Comparison of ENCODE assay signal across 8 mouse cellular contexts in genomic region chr11:43473635-43474224, GRCm38 (mm10). TPM values are rescaled to one million over a fixed set of nuclear protein-coding genes. Genes with fewer than 3 reads are reported as not detected.
DNase-seq lines count a peak whose midpoint lies in the region; ATAC-seq and TF ChIP-seq lines count a peak whose summit lies in the region.

No protein-coding gene starts in this region.

- peak overlapping the region; percentile 33 for H3K4me3 ChIP-seq in lung, embryonic 15.5 days
- peak overlapping the region; percentile 40 for H3K4me3 ChIP-seq in forebrain, embryonic 15.5 days
- peak overlapping the region; percentile 45 for H3K4me3 ChIP-seq in limb, embryonic 10.5 days
- peak overlapping the region; percentile 29 for H3K4me3 ChIP-seq in olfactory bulb, adult 2 months (ENCODE audit: insufficient read depth, low read depth, low read length)

- no peak for ATAC-seq in lung, embryonic 15.5 days (ENCODE audit: borderline replicate concordance, extremely low read depth, low FRiP score, low TSS enrichment)
- peak; percentile 72; the same call in 1 of the 2 replicates for ATAC-seq in forebrain, embryonic 15.5 days (replicated peaks)

- no peak for TF ChIP-seq POLR2A in olfactory bulb, adult 2 months (IDR thresholded peaks at IDR 0.05; ENCODE audit: insufficient read depth, low read depth, low read length)

- DNase-seq in lung, postnatal 4 days: no peak
- DNase-seq in limb, embryonic 10.5 days (ENCODE audit: low spot score): peak; percentile 20
- DNase-seq in spleen, postnatal 4 days (ENCODE audit: low spot score in 2 of 2): no peak
- DNase-seq in testis, postnatal 14 days (ENCODE audit: low spot score): no peak
- DNase-seq in urinary bladder, postnatal 4 days (ENCODE audit: low spot score in 2 of 2): no peak

- H3K36me3 ChIP-seq in lung, embryonic 15.5 days: no peaks in the 10 kb centered on the region
- no peaks in the 10 kb centered on the region for H3K36me3 ChIP-seq in forebrain, embryonic 15.5 days
- H3K36me3 ChIP-seq in limb, embryonic 10.5 days: no peaks in the 10 kb centered on the region

- no peaks in the 10 kb centered on the region for H3K27me3 ChIP-seq in lung, embryonic 15.5 days
- H3K27me3 ChIP-seq in forebrain, embryonic 15.5 days: no peaks in the 10 kb centered on the region
- H3K27me3 ChIP-seq in limb, embryonic 10.5 days (ENCODE audit: low read depth, poor library complexity, severe bottlenecking): peaks cover 24% of the 10 kb centered on the region; the same call in 1 of the 2 replicates

- peaks cover 17% of the 10 kb centered on the region for H3K4me1 ChIP-seq in lung, embryonic 15.5 days
- H3K4me1 ChIP-seq in forebrain, embryonic 15.5 days: peaks cover 8% of the 10 kb centered on the region
- peaks cover 7% of the 10 kb centered on the region for H3K4me1 ChIP-seq in limb, embryonic 10.5 days
- peaks cover 5% of the 10 kb centered on the region for H3K4me1 ChIP-seq in olfactory bulb, adult 2 months (ENCODE audit: control insufficient read depth, insufficient read depth, low read length)

- no peak overlapping the region for H3K9ac ChIP-seq in lung, embryonic 15.5 days
- peak overlapping the region; percentile 47; the same call in 1 of the 2 replicates for H3K9ac ChIP-seq in forebrain, embryonic 15.5 days (replicated peaks)

- H3K27ac ChIP-seq in lung, embryonic 15.5 days: no peak overlapping the region
- H3K27ac ChIP-seq in forebrain, embryonic 15.5 days (replicated peaks): no peak overlapping the region
- 0 out of 2 replicates have a peak overlapping the region, but pooled peaks have one; percentile 32 for H3K27ac ChIP-seq in limb, embryonic 10.5 days
- H3K27ac ChIP-seq in olfactory bulb, adult 2 months (ENCODE audit: insufficient read depth, low read depth, low read length): no peak overlapping the region

- H3K4me2 ChIP-seq in lung, embryonic 15.5 days: peak overlapping the region; percentile 75
- H3K4me2 ChIP-seq in forebrain, embryonic 15.5 days (replicated peaks): peak overlapping the region; percentile 66

- WGBS in lung, embryonic 15.5 days: 43% methylated on average over 15 of the region's 15 CpGs
- 55% methylated on average over 15 of the region's 15 CpGs for WGBS in forebrain, embryonic 15.5 days
- WGBS in limb, embryonic 10.5 days: 63% methylated on average over 15 of the region's 15 CpGs
- 40% methylated on average over 15 of the region's 15 CpGs for WGBS in olfactory bulb, adult 2 months

- no peak for TF ChIP-seq CTCF in olfactory bulb, adult 2 months (IDR thresholded peaks at IDR 0.05; ENCODE audit: insufficient read depth, low read depth, low read length)

- H3K9me3 ChIP-seq in lung, embryonic 15.5 days: no peaks in the 10 kb centered on the region
- H3K9me3 ChIP-seq in forebrain, embryonic 15.5 days: no peaks in the 10 kb centered on the region
- H3K9me3 ChIP-seq in limb, embryonic 10.5 days (replicated peaks): no peaks in the 10 kb centered on the region

RNA-seq across cellular contexts. Expression of gene C1qtnf2, which starts 0.3 kb away (rescaled TPM):
- polyA plus RNA-seq in lung, embryonic 15.5 days (2015; fragmentation: Nextera tagmentation; extraction: Ambion mirVana): 2.6 and 3.1 TPM in 2 replicates
- polyA plus RNA-seq in forebrain, embryonic 15.5 days (2015; fragmentation: Nextera tagmentation; extraction: Ambion mirVana): 5.3 and 5.4 TPM in 2 replicates
- polyA plus RNA-seq in limb, embryonic 10.5 days (2016; fragmentation: Nextera tagmentation; extraction: Ambion mirVana): 0.45 and 0.64 TPM in 2 replicates
- polyA plus RNA-seq in olfactory bulb, adult 2 months (2012; ENCODE audit: insufficient read depth, insufficient read length, low replicate concordance, missing spikeins): not detected in 2 replicates

RNA-seq across cellular contexts. Expression of gene Slu7, which starts 40.2 kb away (rescaled TPM):
- 56.8 and 58.0 TPM in 2 replicates for polyA plus RNA-seq in lung, embryonic 15.5 days (2015; fragmentation: Nextera tagmentation; extraction: Ambion mirVana)
- 72.1 and 75.4 TPM in 2 replicates for polyA plus RNA-seq in forebrain, embryonic 15.5 days (2015; fragmentation: Nextera tagmentation; extraction: Ambion mirVana)
- 49.2 and 59.9 TPM in 2 replicates for polyA plus RNA-seq in limb, embryonic 10.5 days (2016; fragmentation: Nextera tagmentation; extraction: Ambion mirVana)
- not detected in 2 replicates for polyA plus RNA-seq in olfactory bulb, adult 2 months (2012; ENCODE audit: insufficient read depth, insufficient read length, low replicate concordance, missing spikeins)

RNA-seq across cellular contexts. Expression of gene Pttg1, which starts 47.7 kb away (rescaled TPM):
- 86.8 and 95.0 TPM in 2 replicates for polyA plus RNA-seq in lung, embryonic 15.5 days (2015; fragmentation: Nextera tagmentation; extraction: Ambion mirVana)
- polyA plus RNA-seq in forebrain, embryonic 15.5 days (2015; fragmentation: Nextera tagmentation; extraction: Ambion mirVana): 30.7 and 34.8 TPM in 2 replicates
- polyA plus RNA-seq in limb, embryonic 10.5 days (2016; fragmentation: Nextera tagmentation; extraction: Ambion mirVana): 86.4 and 104 TPM in 2 replicates
- not detected in 2 replicates for polyA plus RNA-seq in olfactory bulb, adult 2 months (2012; ENCODE audit: insufficient read depth, insufficient read length, low replicate concordance, missing spikeins)

RNA-seq across cellular contexts. Expression of gene Ccnjl, which starts 54.9 kb away (rescaled TPM):
- 22.6 and 23.3 TPM in 2 replicates for polyA plus RNA-seq in lung, embryonic 15.5 days (2015; fragmentation: Nextera tagmentation; extraction: Ambion mirVana)
- polyA plus RNA-seq in forebrain, embryonic 15.5 days (2015; fragmentation: Nextera tagmentation; extraction: Ambion mirVana): 11.7 and 13.5 TPM in 2 replicates
- polyA plus RNA-seq in limb, embryonic 10.5 days (2016; fragmentation: Nextera tagmentation; extraction: Ambion mirVana): 36.3 and 40.6 TPM in 2 replicates
- polyA plus RNA-seq in olfactory bulb, adult 2 months (2012; ENCODE audit: insufficient read depth, insufficient read length, low replicate concordance, missing spikeins): not detected in 2 replicates

Comparison
In these comparisons a context has a peak if more than half of its experiments do, and no peak if none do; other contexts are left out.
1. RNA of gene Pttg1, which starts 47.7 kb away (polyA plus RNA-seq): 86.8 to 95.0 TPM in lung, embryonic 15.5 days, 86.4 to 104 TPM in limb, embryonic 10.5 days and 30.7 to 34.8 TPM in forebrain, embryonic 15.5 days; not detected in olfactory bulb, adult 2 months; every median in the first group is over 10 times any median in the second.
2. Peak in every context shown above with its lines, with median percentiles within 50 percentile points of each other: H3K4me3 ChIP-seq.